Comparison of ENCODE assay signal across 8 mouse cellular contexts in genomic region chr9:116175488-116176115, GRCm38 (mm10). TPM values are rescaled to one million over a fixed set of nuclear protein-coding genes. Genes with fewer than 3 reads are reported as not detected.
A peak's percentile ranks its signal among the peaks of the same experiment; 100 is the strongest.
DNase-seq lines count a peak whose midpoint lies in the region; ATAC-seq and TF ChIP-seq lines count a peak whose summit lies in the region.

No protein-coding gene starts in this region.

- no peak for ATAC-seq in heart, embryonic 16.5 days (replicated peaks; ENCODE audit: extremely low read depth, insufficient read depth, low FRiP score)
- peak; percentile 81 for ATAC-seq in stomach, postnatal 0 days (ENCODE audit: low FRiP score, low TSS enrichment)

- peak overlapping the region; percentile 92 for H3K9ac ChIP-seq in heart, embryonic 16.5 days (ENCODE audit: low read length)
- peak overlapping the region; percentile 99 for H3K9ac ChIP-seq in stomach, postnatal 0 days (ENCODE audit: low read length)

- no peaks in the 10 kb centered on the region for H3K27me3 ChIP-seq in heart, embryonic 16.5 days (ENCODE audit: control insufficient read depth, insufficient read depth, low read length)
- H3K27me3 ChIP-seq in midbrain, embryonic 10.5 days (ENCODE audit: low read depth, poor library complexity, severe bottlenecking) = peaks cover 39% of the 10 kb centered on the region
- no peaks in the 10 kb centered on the region for H3K27me3 ChIP-seq in stomach, postnatal 0 days (ENCODE audit: control insufficient read depth, insufficient read depth, low read length)

- H3K36me3 ChIP-seq in heart, embryonic 16.5 days (ENCODE audit: control insufficient read depth, insufficient read depth) = no peaks in the 10 kb centered on the region
- no peaks in the 10 kb centered on the region for H3K36me3 ChIP-seq in midbrain, embryonic 10.5 days
- no peaks in the 10 kb centered on the region for H3K36me3 ChIP-seq in stomach, postnatal 0 days (ENCODE audit: control insufficient read depth, insufficient read depth, low read length)

- peak; percentile 35 for DNase-seq in ES-CJ7 (ENCODE audit: low read depth, low spot score)
- peak; percentile 71 for DNase-seq in c-Kit-positive CD71-positive TER-119-negative erythroid progenitor cells, embryonic 14.5 days (ENCODE audit: low read depth)
- peak; percentile 75 to 89 for DNase-seq in kidney, postnatal 25 days
- no peak for DNase-seq in midbrain, embryonic 10.5 days (ENCODE audit: low spot score)
- peak; percentile 80 for DNase-seq in stomach, postnatal 0 days (ENCODE audit: low spot score)
- no peak for DNase-seq in left cerebral cortex, postnatal 36 days (ENCODE audit: low spot score in 2 of 2)
- no peak for DNase-seq in right cerebral cortex, adult 18-20 months

- TF ChIP-seq EP300 in stomach, postnatal 0 days (optimal IDR thresholded peaks at IDR 0.05) = no peak

- H3K4me1 ChIP-seq in heart, embryonic 16.5 days (ENCODE audit: control insufficient read depth, insufficient read depth, low read length) = peaks cover 7% of the 10 kb centered on the region
- H3K4me1 ChIP-seq in midbrain, embryonic 10.5 days = peaks cover 21% of the 10 kb centered on the region
- no peaks in the 10 kb centered on the region; the same call in 1 of the 2 replicates for H3K4me1 ChIP-seq in stomach, postnatal 0 days (replicated peaks; ENCODE audit: control insufficient read depth, insufficient read depth)

- H3K9me3 ChIP-seq in heart, embryonic 16.5 days (replicated peaks; ENCODE audit: control insufficient read depth, low read length) = no peaks in the 10 kb centered on the region
- H3K9me3 ChIP-seq in midbrain, embryonic 10.5 days (replicated peaks) = no peaks in the 10 kb centered on the region
- no peaks in the 10 kb centered on the region for H3K9me3 ChIP-seq in stomach, postnatal 0 days (ENCODE audit: control insufficient read depth, low read length)

- H3K4me3 ChIP-seq in heart, embryonic 16.5 days (ENCODE audit: low read length) = peak overlapping the region; percentile 78
- peak overlapping the region; percentile 82 for H3K4me3 ChIP-seq in midbrain, embryonic 10.5 days
- peak overlapping the region; percentile 88 for H3K4me3 ChIP-seq in stomach, postnatal 0 days (ENCODE audit: low read depth, low read length)

- TF ChIP-seq CTCF in stomach, postnatal 0 days (IDR thresholded peaks at IDR 0.05; ENCODE audit: low read depth) = no peak

- H3K4me2 ChIP-seq in heart, embryonic 16.5 days (ENCODE audit: low read depth, low read length) = peak overlapping the region; percentile 84
- H3K4me2 ChIP-seq in stomach, postnatal 0 days (replicated peaks; ENCODE audit: low read depth) = peak overlapping the region; percentile 50

- H3K27ac ChIP-seq in heart, embryonic 16.5 days (ENCODE audit: low read length) = peak overlapping the region; percentile 89
- H3K27ac ChIP-seq in midbrain, embryonic 10.5 days (replicated peaks) = peak overlapping the region; percentile 89
- H3K27ac ChIP-seq in stomach, postnatal 0 days (replicated peaks) = peak overlapping the region; percentile 99

- intact Hi-C loops in left cerebral cortex, postnatal 36 days (cut with DNase I) = no loop called here

- WGBS in heart, embryonic 16.5 days = 10% methylated on average over 16 of the region's 16 CpGs
- WGBS in midbrain, embryonic 10.5 days = 8% methylated on average over 16 of the region's 16 CpGs
- WGBS in stomach, postnatal 0 days = 8% methylated on average over 16 of the region's 16 CpGs

RNA-seq across cellular contexts. Expression of gene Tgfbr2, which starts 0.4 kb away (rescaled TPM):
- 23.7 and 24.9 TPM in 2 replicates for polyA plus RNA-seq in heart, embryonic 16.5 days (2015; fragmentation: Nextera tagmentation; extraction: Ambion mirVana)
- polyA plus RNA-seq in midbrain, embryonic 10.5 days (2016; fragmentation: Nextera tagmentation; extraction: Ambion mirVana) = 7.2 and 8.5 TPM in 2 replicates
- 16.8 and 18.5 TPM in 2 replicates for polyA plus RNA-seq in stomach, postnatal 0 days (2015; fragmentation: Nextera tagmentation; extraction: Ambion mirVana)
- total RNA-seq in left cerebral cortex, postnatal 36 days (2021) = 10 to 100 TPM; 12.2 to 12.3 TPM

Comparison
In these comparisons a context has a peak if more than half of its experiments do, and no peak if none do; other contexts are left out.
1. DNase-seq: peak in ES-CJ7 (single experiment), c-Kit-positive CD71-positive TER-119-negative erythroid progenitor cells, embryonic 14.5 days (single experiment), kidney, postnatal 25 days (2 of 2) and stomach, postnatal 0 days (single experiment); none in midbrain, embryonic 10.5 days (single experiment), left cerebral cortex, postnatal 36 days (0 of 2) and right cerebral cortex, adult 18-20 months (single experiment).
2. Peak in every context shown above with its lines, with median percentiles within 50 percentile points of each other: H3K27ac ChIP-seq and H3K4me3 ChIP-seq.